Mouse (Mus musculus) cerebellum, adult 2 months (tissue): ENCODE results near the gene Ncbp1.

ENCODE experiments used
- CTCF ChIP-seq: fragments of 200-500 bp; IDR thresholded peaks from 2 replicates; pipeline ENCODE4 v1.5.1; 2011; ENCODE audit warnings: low read depth, mild to moderate bottlenecking, control low read depth, low read length, moderate library complexity, borderline replicate concordance; ENCODE audit not compliant: insufficient read depth
- POLR2A ChIP-seq: fragments of 200-500 bp; IDR thresholded peaks from 2 replicates; pipeline ENCODE4 v1.6.1; 2011; ENCODE audit warnings: low read length, control low read depth, borderline replicate concordance; ENCODE audit not compliant: insufficient read depth

GRCm38 (mm10) chr4:46164027-46164426 lies 25.6 kb downstream of the Ncbp1 start:
- TF ChIP-seq CTCF (no peak), POLR2A (no peak)
